Comparison of ENCODE assay signal across 8 mouse cellular contexts in genomic region chr9:121830243-121830955, GRCm38 (mm10). TPM values are rescaled to one million over a fixed set of nuclear protein-coding genes. Genes with fewer than 3 reads are reported as not detected.
DNase-seq lines count a peak whose midpoint lies in the region; ATAC-seq and TF ChIP-seq lines count a peak whose summit lies in the region.

No protein-coding gene starts in this region.

- H3K9ac ChIP-seq in forebrain, embryonic 12.5 days = no peak overlapping the region
- no peak overlapping the region for H3K9ac ChIP-seq in forebrain, embryonic 13.5 days
- H3K9ac ChIP-seq in neural tube, embryonic 11.5 days (ENCODE audit: low read length) = no peak overlapping the region
- no peak overlapping the region for H3K9ac ChIP-seq in lung, embryonic 14.5 days
- no peak overlapping the region; the same call in 1 of the 2 replicates for H3K9ac ChIP-seq in stomach, embryonic 14.5 days (replicated peaks; ENCODE audit: low read depth, low read length)

- H3K27ac ChIP-seq in forebrain, embryonic 12.5 days = no peak overlapping the region
- no peak overlapping the region for H3K27ac ChIP-seq in forebrain, embryonic 13.5 days
- no peak overlapping the region for H3K27ac ChIP-seq in neural tube, embryonic 11.5 days (ENCODE audit: low read depth, low read length)
- no peak overlapping the region for H3K27ac ChIP-seq in lung, embryonic 14.5 days (ENCODE audit: low read depth)
- no peak overlapping the region for H3K27ac ChIP-seq in stomach, embryonic 14.5 days (ENCODE audit: low read length)

- H3K9me3 ChIP-seq in forebrain, embryonic 12.5 days = no peaks in the 10 kb centered on the region
- H3K9me3 ChIP-seq in forebrain, embryonic 13.5 days (replicated peaks) = peaks cover 2% of the 10 kb centered on the region; the same call in 1 of the 2 replicates
- no peaks in the 10 kb centered on the region for H3K9me3 ChIP-seq in neural tube, embryonic 11.5 days (ENCODE audit: control insufficient read depth, low read length)
- H3K9me3 ChIP-seq in lung, embryonic 14.5 days (ENCODE audit: low read depth, low read length) = no peaks in the 10 kb centered on the region; the same call in 1 of the 2 replicates
- no peaks in the 10 kb centered on the region for H3K9me3 ChIP-seq in stomach, embryonic 14.5 days (ENCODE audit: control insufficient read depth, low read depth, low read length)

- H3K4me3 ChIP-seq in forebrain, embryonic 12.5 days (replicated peaks) = no peak overlapping the region
- H3K4me3 ChIP-seq in forebrain, embryonic 13.5 days = no peak overlapping the region
- H3K4me3 ChIP-seq in neural tube, embryonic 11.5 days (ENCODE audit: low read depth, low read length) = no peak overlapping the region
- no peak overlapping the region for H3K4me3 ChIP-seq in lung, embryonic 14.5 days (ENCODE audit: low read depth, low read length)
- H3K4me3 ChIP-seq in stomach, embryonic 14.5 days (ENCODE audit: low read depth, low read length) = no peak overlapping the region

- intact Hi-C loops in heart, postnatal 10 days (cut with DNase I) = loop anchor here (5.0 kb wide), 1 partner anchor 157 kb away; no protein-coding TSS in a partner anchor

- H3K4me2 ChIP-seq in forebrain, embryonic 12.5 days = no peak overlapping the region
- H3K4me2 ChIP-seq in forebrain, embryonic 13.5 days = no peak overlapping the region
- no peak overlapping the region for H3K4me2 ChIP-seq in neural tube, embryonic 11.5 days (ENCODE audit: low read depth)
- no peak overlapping the region for H3K4me2 ChIP-seq in lung, embryonic 14.5 days
- no peak overlapping the region for H3K4me2 ChIP-seq in stomach, embryonic 14.5 days (replicated peaks; ENCODE audit: low read depth, low read length)

- peak; percentile 62 for TF ChIP-seq CTCF in lung, embryonic 14.5 days (IDR thresholded peaks at IDR 0.05; ENCODE audit: low read depth)

- 80% methylated on average over 6 of the region's 6 CpGs for WGBS in forebrain, embryonic 12.5 days
- WGBS in forebrain, embryonic 13.5 days = 84% methylated on average over 6 of the region's 6 CpGs
- 77% methylated on average over 6 of the region's 6 CpGs for WGBS in neural tube, embryonic 11.5 days
- 70% methylated on average over 6 of the region's 6 CpGs for WGBS in lung, embryonic 14.5 days
- 78% methylated on average over 6 of the region's 6 CpGs for WGBS in stomach, embryonic 14.5 days

- peak; percentile 40 for DNase-seq in neural tube, embryonic 11.5 days (ENCODE audit: low spot score)
- no peak for DNase-seq in neural tube, embryonic 10.5 days (ENCODE audit: extremely low spot score, low spot score)
- DNase-seq in c-Kit-positive CD71-positive TER-119-positive erythroid progenitor cells, embryonic 14.5 days (ENCODE audit: low spot score) = peak; percentile 18
- DNase-seq in heart, postnatal 10 days = peak; percentile 53 to 67
- peak; percentile 48 for DNase-seq in lung, embryonic 14.5 days

- peak; percentile 44; the same call in 1 of the 2 replicates for ATAC-seq in forebrain, embryonic 12.5 days (ENCODE audit: low FRiP score)
- ATAC-seq in forebrain, embryonic 13.5 days = no peak
- ATAC-seq in neural tube, embryonic 11.5 days (ENCODE audit: insufficient read depth, low FRiP score, low TSS enrichment) = no peak
- ATAC-seq in lung, embryonic 14.5 days (ENCODE audit: insufficient read depth) = peak; percentile 6; the same call in 1 of the 2 replicates
- 0 out of 2 replicates have a peak, but pooled peaks have one; percentile 28 for ATAC-seq in stomach, embryonic 14.5 days (ENCODE audit: insufficient number of reproducible peaks, insufficient read depth, low FRiP score, low read depth)

- H3K27me3 ChIP-seq in forebrain, embryonic 12.5 days = no peaks in the 10 kb centered on the region
- no peaks in the 10 kb centered on the region for H3K27me3 ChIP-seq in forebrain, embryonic 13.5 days
- H3K27me3 ChIP-seq in neural tube, embryonic 11.5 days (ENCODE audit: control insufficient read depth, insufficient read depth, low read length) = no peaks in the 10 kb centered on the region
- no peaks in the 10 kb centered on the region for H3K27me3 ChIP-seq in lung, embryonic 14.5 days (ENCODE audit: insufficient read depth, low read length)
- no peaks in the 10 kb centered on the region for H3K27me3 ChIP-seq in stomach, embryonic 14.5 days (ENCODE audit: control insufficient read depth, insufficient read depth, low read length)

- H3K36me3 ChIP-seq in forebrain, embryonic 12.5 days (replicated peaks) = no peaks in the 10 kb centered on the region
- no peaks in the 10 kb centered on the region for H3K36me3 ChIP-seq in forebrain, embryonic 13.5 days (ENCODE audit: poor library complexity, severe bottlenecking)
- H3K36me3 ChIP-seq in neural tube, embryonic 11.5 days (ENCODE audit: control insufficient read depth, insufficient read depth, low read length) = no peaks in the 10 kb centered on the region
- no peaks in the 10 kb centered on the region for H3K36me3 ChIP-seq in lung, embryonic 14.5 days (ENCODE audit: insufficient read depth)
- H3K36me3 ChIP-seq in stomach, embryonic 14.5 days (ENCODE audit: control insufficient read depth, insufficient read depth, low read length) = no peaks in the 10 kb centered on the region

- no peaks in the 10 kb centered on the region; the same call in 1 of the 2 replicates for H3K4me1 ChIP-seq in forebrain, embryonic 12.5 days
- no peaks in the 10 kb centered on the region for H3K4me1 ChIP-seq in forebrain, embryonic 13.5 days
- H3K4me1 ChIP-seq in neural tube, embryonic 11.5 days (ENCODE audit: control insufficient read depth, insufficient read depth, low read length) = no peaks in the 10 kb centered on the region
- H3K4me1 ChIP-seq in lung, embryonic 14.5 days (ENCODE audit: insufficient read depth) = no peaks in the 10 kb centered on the region
- H3K4me1 ChIP-seq in stomach, embryonic 14.5 days (ENCODE audit: control insufficient read depth, insufficient read depth, low read length) = no peaks in the 10 kb centered on the region

RNA-seq across cellular contexts. Expression of gene Ccdc13, which starts 8.9 kb away (rescaled TPM):
- polyA plus RNA-seq in forebrain, embryonic 12.5 days (2016; fragmentation: Nextera tagmentation; extraction: Ambion mirVana) = 3.1 and 3.6 TPM in 2 replicates
- polyA plus RNA-seq in forebrain, embryonic 13.5 days (2015; fragmentation: Nextera tagmentation; extraction: Ambion mirVana) = 2.9 TPM in 2 replicates
- polyA plus RNA-seq in neural tube, embryonic 11.5 days (2014; fragmentation: Nextera tagmentation; extraction: Ambion mirVana) = 2.4 and 3.6 TPM in 2 replicates
- not detected for total RNA-seq in heart, postnatal 10 days (2021)
- 0.39 and 0.78 TPM in 2 replicates for polyA plus RNA-seq in lung, embryonic 14.5 days (2014; fragmentation: Nextera tagmentation; extraction: Ambion mirVana)
- 1.4 TPM in 2 replicates for polyA plus RNA-seq in stomach, embryonic 14.5 days (2014; fragmentation: Nextera tagmentation; extraction: Ambion mirVana)

RNA-seq across cellular contexts. Expression of gene Higd1a, which starts 27.8 kb away (rescaled TPM):
- polyA plus RNA-seq in forebrain, embryonic 12.5 days (2016; fragmentation: Nextera tagmentation; extraction: Ambion mirVana) = 153 and 158 TPM in 2 replicates
- 151 and 159 TPM in 2 replicates for polyA plus RNA-seq in forebrain, embryonic 13.5 days (2015; fragmentation: Nextera tagmentation; extraction: Ambion mirVana)
- 151 and 156 TPM in 2 replicates for polyA plus RNA-seq in neural tube, embryonic 11.5 days (2014; fragmentation: Nextera tagmentation; extraction: Ambion mirVana)
- total RNA-seq in heart, postnatal 10 days (2021) = 100 to 1,000 TPM; 181 to 183 TPM
- polyA plus RNA-seq in lung, embryonic 14.5 days (2014; fragmentation: Nextera tagmentation; extraction: Ambion mirVana) = 163 and 169 TPM in 2 replicates
- polyA plus RNA-seq in stomach, embryonic 14.5 days (2014; fragmentation: Nextera tagmentation; extraction: Ambion mirVana) = 289 and 309 TPM in 2 replicates

RNA-seq across cellular contexts. Expression of gene Hhatl, which starts 38.1 kb away (rescaled TPM):
- polyA plus RNA-seq in forebrain, embryonic 12.5 days (2016; fragmentation: Nextera tagmentation; extraction: Ambion mirVana) = not detected in 2 replicates
- 0.09 and 0.16 TPM in 2 replicates for polyA plus RNA-seq in forebrain, embryonic 13.5 days (2015; fragmentation: Nextera tagmentation; extraction: Ambion mirVana)
- 0.13 TPM in 1 of 2 replicates, not detected in the other for polyA plus RNA-seq in neural tube, embryonic 11.5 days (2014; fragmentation: Nextera tagmentation; extraction: Ambion mirVana)
- total RNA-seq in heart, postnatal 10 days (2021) = 100 to 1,000 TPM; 111 to 112 TPM
- polyA plus RNA-seq in lung, embryonic 14.5 days (2014; fragmentation: Nextera tagmentation; extraction: Ambion mirVana) = 0.34 and 0.91 TPM in 2 replicates
- polyA plus RNA-seq in stomach, embryonic 14.5 days (2014; fragmentation: Nextera tagmentation; extraction: Ambion mirVana) = 0.78 and 1.1 TPM in 2 replicates

RNA-seq across cellular contexts. Expression of gene Klhl40, which starts 53.0 kb away (rescaled TPM):
- 0.28 TPM in 1 of 2 replicates, not detected in the other for polyA plus RNA-seq in forebrain, embryonic 12.5 days (2016; fragmentation: Nextera tagmentation; extraction: Ambion mirVana)
- polyA plus RNA-seq in forebrain, embryonic 13.5 days (2015; fragmentation: Nextera tagmentation; extraction: Ambion mirVana) = 0.13 and 0.49 TPM in 2 replicates
- 3.6 and 4.6 TPM in 2 replicates for polyA plus RNA-seq in neural tube, embryonic 11.5 days (2014; fragmentation: Nextera tagmentation; extraction: Ambion mirVana)
- 10 to 100 TPM; 10.4 to 10.7 TPM for total RNA-seq in heart, postnatal 10 days (2021)
- 0.17 and 0.30 TPM in 2 replicates for polyA plus RNA-seq in lung, embryonic 14.5 days (2014; fragmentation: Nextera tagmentation; extraction: Ambion mirVana)
- polyA plus RNA-seq in stomach, embryonic 14.5 days (2014; fragmentation: Nextera tagmentation; extraction: Ambion mirVana) = 0.17 and 0.57 TPM in 2 replicates

Comparison
In these comparisons a context has a peak if more than half of its experiments do, and no peak if none do; other contexts are left out.
1. ATAC-seq: peak in forebrain, embryonic 12.5 days (single experiment), lung, embryonic 14.5 days (single experiment) and stomach, embryonic 14.5 days (single experiment); none in forebrain, embryonic 13.5 days (single experiment) and neural tube, embryonic 11.5 days (single experiment).